Mouse (Mus musculus): ENCODE results near the gene Nfam1.

Gene Nfam1

DNA sequence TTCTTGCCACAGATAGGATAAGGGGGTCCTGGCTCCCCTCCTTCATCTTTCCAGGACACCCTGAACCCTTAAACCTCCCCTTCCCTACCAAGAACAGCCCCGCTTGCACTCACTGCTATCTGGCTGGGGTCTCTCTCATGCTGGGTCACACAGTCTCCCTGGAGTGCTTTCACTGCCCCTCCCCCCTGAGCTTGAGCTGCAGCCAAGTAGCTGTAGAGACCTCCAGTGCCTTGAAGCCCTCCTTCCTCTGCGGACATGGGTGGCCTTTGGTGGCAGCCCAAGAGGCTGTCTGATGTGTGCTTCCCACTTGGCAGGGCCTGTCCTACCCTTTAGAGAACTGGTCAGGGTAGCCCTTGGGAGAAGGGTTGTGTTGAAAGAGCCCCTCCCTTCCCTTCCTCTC is 7.0 kb upstream of the Nfam1 start:
- in situ Hi-C loops (cut with MboI, MseI), result loop anchor here (5.0 to 10.0 kb wide), 2 partner anchors 65 to 238 kb away; no protein-coding TSS in a partner anchor

DNA sequence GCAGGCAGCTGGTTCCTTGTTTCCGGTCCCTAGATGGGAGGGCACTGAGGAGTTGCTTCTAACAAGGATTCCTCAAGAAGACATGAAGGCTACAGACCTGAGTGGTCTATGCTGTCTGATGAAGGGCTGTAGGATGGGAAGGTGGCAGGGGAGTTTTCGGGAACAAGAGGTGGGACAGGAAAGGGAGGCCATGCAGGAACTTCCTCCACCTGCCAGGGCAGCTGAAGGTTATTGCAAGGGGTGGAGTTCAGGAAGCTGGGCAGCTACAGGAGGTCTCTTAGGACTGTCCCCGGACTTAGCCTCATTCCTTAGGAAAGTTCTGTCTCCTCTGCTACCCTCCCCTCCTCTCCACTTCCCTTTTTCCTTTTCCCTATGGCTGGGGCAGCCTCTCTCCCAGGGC is 5.7 kb upstream of the Nfam1 start:
- in situ Hi-C loops (cut with MboI, MseI), result no loop called here

DNA sequence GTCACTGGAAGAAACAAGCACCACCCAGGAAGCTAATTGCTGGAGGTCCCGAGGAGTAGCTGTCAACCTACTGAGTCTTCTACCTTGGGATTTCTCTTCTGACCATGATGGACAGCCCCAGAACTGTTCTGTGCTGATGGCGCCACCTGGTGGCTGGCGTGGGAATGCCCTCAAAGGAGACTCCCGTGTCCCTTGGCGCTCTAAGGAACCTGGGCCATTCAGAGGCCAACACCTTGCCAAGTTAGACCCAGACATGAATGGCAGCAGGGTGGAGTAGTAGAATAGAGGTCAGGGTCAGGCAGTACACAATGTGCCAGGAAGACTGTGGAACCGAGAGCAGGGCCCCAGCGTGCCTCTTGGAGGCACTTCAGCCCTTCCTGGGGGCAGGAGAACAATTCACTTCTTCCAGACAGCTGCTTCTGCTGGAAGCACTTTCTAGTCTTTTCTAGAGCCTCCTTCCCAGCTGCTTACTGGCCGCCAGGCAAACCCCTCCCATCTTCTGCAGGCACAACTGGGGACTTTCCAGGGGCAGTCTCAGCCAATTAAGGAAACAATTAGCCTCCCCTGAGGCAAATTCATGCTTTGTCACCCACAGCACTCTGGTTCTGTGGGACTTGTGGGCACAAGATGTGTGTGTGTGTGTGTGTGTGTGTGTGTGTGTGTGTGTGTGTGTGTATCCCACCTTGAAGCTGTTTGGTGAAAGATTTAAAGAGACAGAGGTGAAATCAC is 4.8 kb upstream of the Nfam1 start:
- in situ Hi-C loops (cut with MboI, MseI), result no loop called here

GRCm38 (mm10) chr15:83036900-83037519 is 3.9 kb upstream of the Nfam1 start:
- in situ Hi-C loops (cut with MboI, MseI), result no loop called here

DNA sequence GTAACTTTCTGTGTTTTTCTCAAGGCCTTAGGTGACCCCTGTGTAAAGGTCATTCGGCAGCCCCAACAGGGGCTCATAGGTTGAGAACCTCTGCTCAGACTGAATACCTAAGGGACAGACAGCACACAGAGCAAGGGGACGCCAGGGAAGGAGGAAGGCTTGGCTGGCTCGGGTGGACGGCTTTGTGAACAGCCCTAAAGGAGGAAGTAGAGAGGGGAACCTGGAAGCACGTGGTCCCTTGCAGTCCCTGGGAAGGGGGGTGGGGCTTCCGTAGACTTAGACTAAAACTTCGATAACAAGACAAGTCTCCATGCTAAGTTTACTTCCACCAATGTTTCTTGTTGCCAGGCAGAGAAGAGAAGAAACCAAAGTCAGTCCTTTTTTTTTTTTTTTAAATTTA is 3.0 kb upstream of the Nfam1 start:
- in situ Hi-C loops (cut with MboI, MseI), result no loop called here

GRCm38 (mm10) chr15:83034275-83034977 is 1.3 kb upstream of the Nfam1 start:
- in situ Hi-C loops (cut with MboI, MseI), result no loop called here

DNA sequence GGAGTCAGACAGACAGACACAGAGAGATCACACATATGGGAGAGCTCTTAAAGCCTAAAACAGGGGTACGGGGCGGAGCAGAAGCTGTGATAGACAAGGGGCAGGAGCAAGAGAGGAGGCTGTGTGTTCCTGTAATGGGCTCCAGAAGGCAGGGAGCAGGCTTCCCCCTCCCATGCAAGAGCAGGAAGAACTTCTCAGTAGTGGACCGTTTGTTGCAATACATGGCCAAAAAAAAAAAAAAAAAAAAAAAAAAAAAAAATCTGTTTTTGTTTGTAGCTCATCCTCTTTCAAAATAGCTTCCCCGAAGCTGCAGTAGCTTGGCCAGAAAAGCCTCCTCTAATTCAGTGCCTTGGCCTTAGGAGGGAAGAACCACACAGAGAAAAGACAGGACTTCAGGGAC is 2.2 kb downstream of the Nfam1 start:
- in situ Hi-C loops (cut with MboI, MseI), result no loop called here

GRCm38 (mm10) chr15:83029725-83030718 is 3.1 kb downstream of the Nfam1 start:
- in situ Hi-C loops (cut with MboI, MseI), result loop anchor here (10.0 kb wide), 1 partner anchor 635 kb away; the partner anchor contains the start of gene Cyp2d11

- in situ Hi-C loops (cut with MboI, MseI), result loop anchor here (10.0 kb wide), 1 partner anchor 631 kb away; the partner anchor contains the start of gene Cyp2d11
Observed at GRCm38 (mm10) chr15:83026129-83026528, 7.0 kb downstream of the Nfam1 start.

- in situ Hi-C loops (cut with MboI, MseI), result loop anchor here (10.0 kb wide), 1 partner anchor 630 kb away; the partner anchor contains the start of gene Cyp2d11
Observed at GRCm38 (mm10) chr15:83025041-83025760, 7.9 kb downstream of the Nfam1 start.

GRCm38 (mm10) chr15:83022947-83023346 is 10.2 kb downstream of the Nfam1 start:
- in situ Hi-C loops (cut with MboI, MseI), result loop anchor here (10.0 kb wide), 1 partner anchor 628 kb away; the partner anchor contains the start of gene Cyp2d11

DNA sequence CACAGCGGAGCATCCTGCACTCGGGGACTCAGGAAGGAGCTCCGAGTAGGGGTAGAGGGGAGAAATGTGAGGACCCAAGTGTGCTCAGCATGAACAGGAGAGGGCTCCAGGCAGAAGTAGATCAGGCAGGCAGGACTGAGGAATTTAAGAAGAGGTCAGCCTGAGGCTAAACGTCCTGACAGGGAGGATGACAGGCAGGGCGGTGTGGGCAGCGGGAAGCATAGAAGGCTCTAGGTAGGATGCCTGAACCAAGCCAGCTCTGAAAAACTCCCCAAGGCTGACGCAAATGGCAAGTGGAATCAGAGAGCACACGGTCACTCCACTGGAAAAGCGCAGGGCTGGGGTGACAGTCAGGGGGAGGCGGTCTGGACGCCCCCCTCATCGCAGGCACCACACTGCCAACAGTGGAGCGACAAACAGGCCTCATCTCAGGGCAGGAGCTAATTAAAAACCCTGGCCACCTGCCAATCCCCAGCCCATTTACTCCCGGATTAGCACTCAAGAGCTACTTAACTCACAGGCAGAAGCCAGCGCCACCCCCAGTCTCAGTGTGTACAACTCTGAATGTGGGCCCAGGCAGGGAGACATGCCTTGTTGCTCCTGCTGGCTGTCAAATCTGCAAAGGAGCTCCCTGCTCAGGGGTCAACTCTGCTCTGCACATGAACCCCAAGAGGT is 22.0 kb downstream of the Nfam1 start:
- in situ Hi-C loops (cut with MboI, MseI), result no loop called here

- in situ Hi-C loops (cut with MboI, MseI), result no loop called here
Observed at GRCm38 (mm10) chr15:83010423-83010822, 22.7 kb downstream of the Nfam1 start.

DNA sequence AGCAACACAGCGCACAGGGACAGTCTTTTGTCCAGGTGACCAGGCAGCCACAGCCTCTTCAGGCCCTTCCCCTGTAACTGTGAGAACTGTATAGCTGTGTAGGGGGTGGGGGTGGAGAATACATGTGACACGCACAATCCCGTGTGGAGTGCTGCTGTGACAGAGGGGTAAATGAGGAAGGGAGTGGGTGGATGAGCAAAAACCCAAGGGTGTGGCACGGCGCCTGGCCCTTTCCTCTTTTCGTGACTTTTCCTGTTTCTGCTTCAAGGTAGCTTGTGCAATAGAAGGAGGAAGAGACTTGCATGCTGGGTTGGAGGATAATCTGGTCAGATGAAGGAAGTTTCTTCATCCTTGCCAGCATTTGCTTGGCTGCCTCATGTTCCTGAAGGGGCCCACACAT is 23.6 kb downstream of the Nfam1 start:
- in situ Hi-C loops (cut with MboI, MseI), result no loop called here

DNA sequence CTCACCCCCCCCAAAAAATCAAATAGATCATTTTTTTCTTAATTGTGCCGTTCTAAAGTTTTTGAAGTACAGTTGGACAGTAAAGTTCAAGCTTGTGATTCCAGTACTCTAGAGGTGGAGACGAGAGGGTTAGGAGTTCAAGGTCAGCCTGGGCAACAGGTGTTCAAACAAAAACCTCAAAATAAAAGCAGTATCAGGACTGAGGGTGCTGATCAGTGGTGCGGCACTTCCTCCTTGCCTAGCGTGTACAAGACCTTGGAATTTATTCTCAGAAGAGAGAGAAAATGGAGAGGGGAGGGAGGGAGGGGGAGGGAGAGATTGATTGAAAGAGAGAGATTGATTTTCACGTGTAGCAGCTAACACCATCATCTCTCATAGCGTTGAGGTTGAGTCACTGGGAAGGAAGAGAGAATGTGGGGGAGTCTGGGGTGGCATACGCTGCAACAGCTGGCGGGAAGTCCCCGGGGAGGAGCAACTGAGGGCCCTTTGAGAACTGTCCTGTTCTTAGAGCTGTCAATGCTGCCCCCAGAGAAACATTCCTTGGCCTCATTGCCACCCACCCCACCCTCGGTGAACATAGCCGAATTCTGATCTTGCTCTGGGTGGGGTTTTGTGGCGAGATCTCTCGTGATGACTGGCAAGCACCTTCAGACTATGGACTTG is 24.2 kb downstream of the Nfam1 start:
- in situ Hi-C loops (cut with MboI, MseI), result no loop called here

DNA sequence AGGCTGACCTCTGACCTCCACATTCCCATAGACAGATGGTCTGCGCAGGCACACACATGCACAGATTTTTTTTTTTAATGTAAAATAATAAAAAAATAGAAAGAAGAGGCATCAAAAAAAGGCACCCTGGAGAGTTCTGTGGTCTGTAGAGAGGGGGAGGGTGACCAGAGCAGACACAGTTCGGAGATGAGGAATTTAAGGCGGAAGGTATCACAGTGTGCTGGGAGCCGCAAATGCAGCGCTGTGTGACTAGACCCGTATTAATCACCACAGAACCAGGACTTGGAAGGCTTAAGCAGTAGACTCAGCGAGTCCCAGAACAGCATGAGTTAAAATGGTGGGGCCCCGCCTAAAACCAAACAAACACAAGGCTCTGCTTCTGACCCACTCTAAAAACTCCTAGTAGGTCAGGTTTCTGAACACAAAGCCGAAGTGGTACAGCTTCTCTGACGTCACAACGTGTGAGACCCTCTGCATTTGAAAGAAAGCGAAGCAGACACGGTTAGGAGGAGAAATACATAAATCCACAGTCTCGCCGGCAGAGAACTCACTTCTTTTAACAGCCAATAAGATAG is 25.7 kb downstream of the Nfam1 start:
- in situ Hi-C loops (cut with MboI, MseI), result no loop called here

DNA sequence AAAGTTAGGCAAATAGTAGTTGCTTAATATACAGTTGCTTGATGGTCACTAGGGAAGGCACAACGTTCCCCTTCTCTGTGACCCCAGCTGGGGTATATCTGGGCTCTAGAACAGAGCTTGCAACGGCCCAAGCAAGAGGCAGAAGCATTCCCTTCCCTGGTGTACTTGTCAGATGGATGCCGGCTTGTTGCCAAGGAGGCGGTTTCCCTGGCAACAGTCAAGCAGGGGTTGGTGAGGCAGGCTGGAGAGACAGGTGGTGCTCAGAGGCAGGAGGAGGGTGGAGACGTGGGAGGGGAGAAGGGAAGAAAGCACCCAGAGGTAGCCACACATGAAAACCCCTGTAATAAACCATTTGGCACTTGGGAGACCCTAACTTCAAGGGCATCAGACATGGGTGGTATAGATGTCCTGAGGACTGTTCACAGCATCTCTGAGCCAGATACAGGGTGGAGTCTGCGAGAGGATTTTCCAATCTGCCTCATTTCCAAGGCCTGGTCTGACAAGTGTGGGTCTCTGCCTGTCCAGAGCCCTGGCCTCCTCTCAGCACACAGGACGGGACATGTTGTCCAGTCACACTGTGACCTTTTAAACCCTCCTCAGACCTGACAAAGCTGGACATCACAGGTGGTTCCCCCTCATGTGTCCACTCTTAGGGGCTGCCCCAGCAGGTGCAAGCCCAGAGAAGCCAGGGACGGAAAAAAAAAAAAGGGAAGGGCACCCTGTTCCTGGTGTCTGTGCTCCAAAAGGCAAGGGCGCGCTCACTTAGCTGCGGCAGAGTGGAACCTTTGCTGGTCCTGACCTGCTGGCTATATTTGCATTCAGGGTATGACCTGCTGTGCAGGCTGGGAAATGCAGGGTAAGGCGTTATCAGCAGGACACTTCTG is 30.2 kb downstream of the Nfam1 start:
- in situ Hi-C loops (cut with MboI, MseI), result no loop called here

DNA sequence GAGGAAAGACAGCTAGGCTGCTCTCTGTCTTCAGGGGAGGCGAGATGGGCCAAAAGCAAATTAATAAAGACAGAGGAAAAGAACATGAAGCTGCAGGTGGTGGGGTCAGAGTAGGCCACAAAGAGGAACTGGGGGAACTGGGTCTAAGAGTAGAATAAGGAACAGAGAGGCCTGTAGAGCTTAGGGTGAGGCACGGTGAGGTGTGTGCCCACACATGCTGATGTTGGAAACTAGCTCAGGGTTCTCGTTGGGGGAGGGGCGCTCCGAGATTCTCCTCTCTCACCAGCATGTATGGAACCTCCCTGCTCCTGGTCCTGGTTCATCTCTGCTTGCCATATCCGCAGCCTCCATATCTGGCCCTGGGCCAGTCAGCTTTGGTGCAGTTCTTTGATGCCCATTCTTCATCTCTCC is 34.3 kb downstream of the Nfam1 start:
- in situ Hi-C loops (cut with MboI, MseI), result no loop called here

All from regulatory T cell (primary cell).